Mouse (Mus musculus): Measurements from ENCODE around the gene Chac1.

DNA sequence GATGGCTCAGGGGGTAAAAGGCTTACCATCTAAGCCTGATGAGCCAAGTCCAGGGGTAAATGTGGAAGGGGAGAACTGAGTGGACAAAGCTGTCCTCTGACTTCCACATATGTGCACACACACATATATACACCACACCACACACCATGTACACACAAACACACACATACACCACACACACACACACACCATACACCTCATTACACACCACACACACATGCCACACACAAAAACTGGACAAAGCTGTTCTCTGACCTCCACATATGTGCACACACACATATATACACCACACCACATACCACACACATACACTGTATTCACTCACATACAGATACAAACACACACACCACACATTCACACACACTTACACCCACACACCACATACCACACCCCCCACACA, 5.3 kb downstream of the Chac1 start:
- TF ChIP-seq GATA1 (IDR thresholded peaks at IDR 0.05; ENCODE audit: low read length) (no peak), TAL1 (IDR thresholded peaks at IDR 0.05; ENCODE audit: low read length) (no peak)

Measured in erythroblast, embryonic 14.5 days (primary cell).